Mouse (Mus musculus): ENCODE results near the gene Ccdc163. TPM values are rescaled to one million over a fixed set of nuclear protein-coding genes. Genes with fewer than 3 reads are reported as not detected.

The Ccdc163 gene
- polyA plus RNA-seq, 1 experiment from 2014 or later = 25.2 TPM

DNA sequence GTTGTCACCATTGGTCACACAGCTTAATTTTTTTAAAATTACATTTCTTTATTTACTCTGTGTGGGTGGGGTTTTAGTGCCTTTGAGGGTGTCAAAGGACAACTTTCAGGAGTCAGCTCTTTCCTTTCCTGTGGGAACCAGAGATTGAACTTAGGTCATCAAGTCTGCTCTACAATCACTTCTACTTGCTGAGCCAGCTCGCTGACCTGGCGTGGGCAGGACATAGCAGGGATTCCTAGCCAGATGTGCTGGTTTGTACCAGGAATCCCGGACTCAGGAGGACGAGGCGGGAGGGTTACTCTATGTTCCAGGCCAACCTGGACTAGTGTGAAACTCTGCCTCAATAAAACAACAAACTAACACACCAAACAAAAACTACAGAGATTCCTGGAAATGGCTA lies 24.0 kb downstream of the Ccdc163 start:
- Histone ChIP-seq H3K4me2 (replicated peaks) (no peak overlapping the region), H3K4me3 (no peak overlapping the region), H3K4me1 (0 out of 2 replicates have a peak, but pooled peaks cover 2% of the 10 kb centered on the region), H3K36me3 (no peaks in the 10 kb centered on the region), H3K27me3 (no peaks in the 10 kb centered on the region), H3K27ac (no peak overlapping the region), H3K9me3 (no peaks in the 10 kb centered on the region), H3K9ac (no peak overlapping the region)
- WGBS = 78% methylated on average over 5 of the region's 5 CpGs
- ATAC-seq (ENCODE audit: insufficient number of reproducible peaks, insufficient read depth, low FRiP score, low TSS enrichment) = no peak

GRCm38 (mm10) chr4:116734996-116735395 lies 26.7 kb downstream of the Ccdc163 start:
- Histone ChIP-seq H3K4me3 (no peak overlapping the region), H3K9me3 (no peaks in the 10 kb centered on the region), H3K4me2 (replicated peaks) (no peak overlapping the region), H3K9ac (no peak overlapping the region), H3K36me3 (no peaks in the 10 kb centered on the region), H3K27me3 (no peaks in the 10 kb centered on the region), H3K27ac (no peak overlapping the region), H3K4me1 (0 out of 2 replicates have a peak, but pooled peaks cover 2% of the 10 kb centered on the region)
- no peak for ATAC-seq (ENCODE audit: insufficient number of reproducible peaks, insufficient read depth, low FRiP score, low TSS enrichment)
- 83% methylated on average over 2 of the region's 2 CpGs for WGBS

- no peak overlapping the region for H3K27ac ChIP-seq
- H3K9me3 ChIP-seq = no peaks in the 10 kb centered on the region
- no peak for ATAC-seq (ENCODE audit: insufficient number of reproducible peaks, insufficient read depth, low FRiP score, low TSS enrichment)
- 0 out of 2 replicates have a peak, but pooled peaks cover 2% of the 10 kb centered on the region for H3K4me1 ChIP-seq
- no peak overlapping the region for H3K9ac ChIP-seq
- no peaks in the 10 kb centered on the region for H3K36me3 ChIP-seq
- H3K27me3 ChIP-seq = no peaks in the 10 kb centered on the region
- no peak overlapping the region for H3K4me2 ChIP-seq (replicated peaks)
- WGBS = 80% methylated on average over 9 of the region's 9 CpGs
- H3K4me3 ChIP-seq = no peak overlapping the region
Measured at GRCm38 (mm10) chr4:116738972-116739751, 30.9 kb downstream of the Ccdc163 start.

DNA sequence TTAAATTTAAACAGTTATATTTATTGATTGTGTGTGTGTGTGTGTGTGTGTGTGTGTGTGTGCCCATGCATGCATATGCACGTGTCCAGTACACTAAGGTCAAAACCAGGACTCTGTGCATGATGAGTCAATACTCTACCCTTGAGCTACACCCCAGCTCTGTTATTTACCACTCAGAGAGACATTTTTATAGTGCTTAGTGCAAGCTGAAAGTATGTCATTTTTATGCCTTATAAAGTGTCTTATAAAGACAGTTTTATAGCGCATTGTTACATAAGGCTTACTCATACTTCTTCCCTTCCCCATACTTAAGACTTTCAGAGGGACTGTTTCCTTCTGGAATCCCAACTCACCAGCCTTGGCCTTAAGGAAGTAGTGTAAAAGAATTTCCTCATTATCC lies 41.4 kb downstream of the Ccdc163 start:
- Histone ChIP-seq H3K9me3 (no peaks in the 10 kb centered on the region), H3K9ac (no peak overlapping the region), H3K4me2 (replicated peaks) (no peak overlapping the region), H3K27me3 (no peaks in the 10 kb centered on the region), H3K36me3 (no peaks in the 10 kb centered on the region), H3K4me1 (no peaks in the 10 kb centered on the region), H3K4me3 (no peak overlapping the region), H3K27ac (no peak overlapping the region)
- WGBS = 94% methylated on average over 2 of the region's 2 CpGs
- no peak for ATAC-seq (ENCODE audit: insufficient number of reproducible peaks, insufficient read depth, low FRiP score, low TSS enrichment)

DNA sequence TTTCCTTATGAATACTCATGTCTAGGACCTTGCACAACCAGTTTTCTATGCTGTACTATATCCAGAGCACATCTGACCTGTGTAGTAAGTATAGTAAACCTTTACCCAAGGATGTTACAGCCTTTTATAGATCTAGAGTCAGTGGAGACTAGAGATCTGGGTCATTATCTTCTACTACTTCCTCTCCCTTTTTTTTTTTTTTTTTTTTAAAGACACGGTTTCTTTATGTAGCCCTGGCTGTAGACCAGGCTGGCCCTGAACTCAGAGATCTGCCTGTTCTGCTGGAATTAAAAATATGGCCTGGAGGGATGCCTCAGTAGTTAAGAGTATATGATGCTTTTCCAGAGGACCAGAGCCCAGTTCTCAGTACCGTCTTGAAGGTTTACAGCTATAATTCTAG lies 53.6 kb downstream of the Ccdc163 start:
- Histone ChIP-seq H3K27ac (no peak overlapping the region), H3K4me1 (no peaks in the 10 kb centered on the region), H3K4me2 (replicated peaks) (no peak overlapping the region), H3K4me3 (no peak overlapping the region), H3K36me3 (no peaks in the 10 kb centered on the region), H3K27me3 (no peaks in the 10 kb centered on the region), H3K9ac (no peak overlapping the region), H3K9me3 (no peaks in the 10 kb centered on the region)
- no peak for ATAC-seq (ENCODE audit: insufficient number of reproducible peaks, insufficient read depth, low FRiP score, low TSS enrichment)
- WGBS = 77% methylated on average over 2 of the region's 2 CpGs

- no peak overlapping the region for H3K9ac ChIP-seq
- H3K36me3 ChIP-seq = no peaks in the 10 kb centered on the region
- H3K27ac ChIP-seq = no peak overlapping the region
- 86% methylated on average over 5 of the region's 5 CpGs for WGBS
- H3K27me3 ChIP-seq = no peaks in the 10 kb centered on the region
- H3K4me2 ChIP-seq (replicated peaks) = no peak overlapping the region
- no peaks in the 10 kb centered on the region for H3K4me1 ChIP-seq
- no peaks in the 10 kb centered on the region for H3K9me3 ChIP-seq
- no peak overlapping the region for H3K4me3 ChIP-seq
- ATAC-seq (ENCODE audit: insufficient number of reproducible peaks, insufficient read depth, low FRiP score, low TSS enrichment) = no peak
Measured at GRCm38 (mm10) chr4:116764001-116764400, 55.7 kb downstream of the Ccdc163 start.

- no peaks in the 10 kb centered on the region for H3K36me3 ChIP-seq
- no peak overlapping the region for H3K4me3 ChIP-seq
- WGBS = 87% methylated on average over 5 of the region's 5 CpGs
- no peak overlapping the region for H3K27ac ChIP-seq
- H3K27me3 ChIP-seq = no peaks in the 10 kb centered on the region
- no peak overlapping the region for H3K9ac ChIP-seq
- no peaks in the 10 kb centered on the region for H3K9me3 ChIP-seq
- H3K4me2 ChIP-seq (replicated peaks) = no peak overlapping the region
- no peak for ATAC-seq (ENCODE audit: insufficient number of reproducible peaks, insufficient read depth, low FRiP score, low TSS enrichment)
- no peaks in the 10 kb centered on the region for H3K4me1 ChIP-seq
Measured at GRCm38 (mm10) chr4:116768510-116768909, 60.2 kb downstream of the Ccdc163 start.

GRCm38 (mm10) chr4:116769060-116769459 lies 60.8 kb downstream of the Ccdc163 start:
- no peaks in the 10 kb centered on the region for H3K36me3 ChIP-seq
- H3K9me3 ChIP-seq = no peaks in the 10 kb centered on the region
- no peak overlapping the region for H3K27ac ChIP-seq
- H3K9ac ChIP-seq = no peak overlapping the region
- H3K4me3 ChIP-seq = no peak overlapping the region
- H3K4me1 ChIP-seq = no peaks in the 10 kb centered on the region
- H3K27me3 ChIP-seq = no peaks in the 10 kb centered on the region
- H3K4me2 ChIP-seq (replicated peaks) = no peak overlapping the region
- no peak for ATAC-seq (ENCODE audit: insufficient number of reproducible peaks, insufficient read depth, low FRiP score, low TSS enrichment)

DNA sequence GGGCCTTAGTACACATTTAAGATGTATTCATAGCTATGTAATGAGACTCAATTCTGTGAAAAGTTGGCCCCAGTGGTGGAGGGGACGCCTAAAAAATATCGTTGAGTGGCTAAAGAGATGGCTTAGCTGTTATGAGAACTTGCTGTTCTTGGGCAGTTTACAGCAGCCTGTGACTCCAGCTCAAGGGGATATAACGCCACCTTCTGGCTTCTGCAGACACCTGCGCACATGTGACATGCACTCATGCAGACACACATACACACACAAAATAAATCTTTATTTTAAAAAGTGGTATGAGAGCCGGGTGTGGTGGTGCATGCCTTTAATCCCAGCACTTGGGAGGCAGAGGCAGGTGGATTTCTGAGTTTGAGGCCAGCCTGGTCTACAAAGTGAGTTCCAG lies 68.1 kb downstream of the Ccdc163 start:
- Histone ChIP-seq H3K9ac (no peak overlapping the region), H3K4me2 (replicated peaks) (no peak overlapping the region), H3K27me3 (no peaks in the 10 kb centered on the region), H3K4me1 (no peaks in the 10 kb centered on the region), H3K36me3 (no peaks in the 10 kb centered on the region), H3K27ac (no peak overlapping the region), H3K9me3 (no peaks in the 10 kb centered on the region), H3K4me3 (no peak overlapping the region)
- 93% methylated on average over 5 of the region's 5 CpGs for WGBS
- no peak for ATAC-seq (ENCODE audit: insufficient number of reproducible peaks, insufficient read depth, low FRiP score, low TSS enrichment)

DNA sequence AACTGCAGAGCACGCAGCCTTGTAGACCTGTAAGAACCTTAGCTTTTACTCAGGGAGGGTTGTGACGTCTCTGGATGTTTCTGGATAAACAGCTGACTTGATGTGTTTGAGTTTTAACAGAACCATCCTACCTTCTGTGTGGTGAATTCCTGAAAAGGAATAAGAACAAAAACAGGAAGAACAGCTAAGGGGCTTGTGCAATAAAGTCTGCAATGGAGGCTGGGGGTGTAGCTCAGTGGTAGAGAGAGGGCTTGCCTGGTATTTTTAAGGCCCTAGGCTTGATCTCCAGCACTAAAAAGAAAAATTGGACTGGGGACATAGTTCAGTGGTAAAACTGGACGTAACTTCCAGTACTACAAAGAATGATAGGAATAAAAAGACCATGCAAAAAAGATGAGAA lies 68.8 kb downstream of the Ccdc163 start:
- Histone ChIP-seq H3K4me2 (replicated peaks) (no peak overlapping the region), H3K27me3 (no peaks in the 10 kb centered on the region), H3K4me1 (no peaks in the 10 kb centered on the region), H3K9ac (no peak overlapping the region), H3K36me3 (no peaks in the 10 kb centered on the region), H3K9me3 (no peaks in the 10 kb centered on the region), H3K27ac (no peak overlapping the region), H3K4me3 (no peak overlapping the region)
- no peak for ATAC-seq (ENCODE audit: insufficient number of reproducible peaks, insufficient read depth, low FRiP score, low TSS enrichment)
- 84% methylated on average over 3 of the region's 3 CpGs for WGBS

GRCm38 (mm10) chr4:116780541-116780940 lies 72.2 kb downstream of the Ccdc163 start:
- H3K27me3 ChIP-seq = no peaks in the 10 kb centered on the region
- H3K9ac ChIP-seq = no peak overlapping the region
- H3K4me1 ChIP-seq = no peaks in the 10 kb centered on the region
- no peaks in the 10 kb centered on the region for H3K9me3 ChIP-seq
- H3K4me2 ChIP-seq (replicated peaks) = no peak overlapping the region
- H3K4me3 ChIP-seq = no peak overlapping the region
- 81% methylated on average over 2 of the region's 2 CpGs for WGBS
- no peaks in the 10 kb centered on the region for H3K36me3 ChIP-seq
- ATAC-seq (ENCODE audit: insufficient number of reproducible peaks, insufficient read depth, low FRiP score, low TSS enrichment) = no peak
- no peak overlapping the region for H3K27ac ChIP-seq

DNA sequence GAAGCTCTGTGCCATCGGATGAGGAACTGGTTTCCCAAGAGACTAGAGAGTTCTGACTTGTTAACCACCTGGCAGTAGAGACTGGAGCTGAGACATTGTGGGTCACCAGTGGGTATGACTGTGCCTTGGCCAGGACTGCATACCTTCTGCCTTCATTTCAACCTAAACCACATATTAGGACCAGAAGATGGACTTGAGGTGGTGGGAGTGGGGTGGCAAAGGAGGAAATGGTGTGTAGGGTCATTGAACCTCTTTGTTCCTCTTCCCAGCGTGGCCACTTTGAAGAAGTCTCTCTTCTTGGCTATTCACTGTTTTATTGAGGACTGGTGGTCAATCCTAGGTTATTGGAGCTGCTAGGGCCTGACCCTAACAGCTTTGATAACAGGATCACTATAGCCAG lies 73.1 kb downstream of the Ccdc163 start:
- Histone ChIP-seq H3K4me2 (replicated peaks) (no peak overlapping the region), H3K27me3 (no peaks in the 10 kb centered on the region), H3K9me3 (no peaks in the 10 kb centered on the region), H3K4me3 (no peak overlapping the region), H3K27ac (no peak overlapping the region), H3K36me3 (no peaks in the 10 kb centered on the region), H3K4me1 (no peaks in the 10 kb centered on the region), H3K9ac (no peak overlapping the region)
- no peak for ATAC-seq (ENCODE audit: insufficient number of reproducible peaks, insufficient read depth, low FRiP score, low TSS enrichment)
- 50% methylated on average over 2 of the region's 2 CpGs for WGBS

Data from embryonic facial prominence, embryonic 12.5 days (tissue).